Mouse (Mus musculus): Measurements from ENCODE around the gene Slc22a6. TPM values are rescaled to one million over a fixed set of nuclear protein-coding genes. Genes with fewer than 3 reads are reported as not detected.
A peak's percentile ranks its signal among the peaks of the same experiment; 100 is the strongest.

The Slc22a6 gene
- polyA plus RNA-seq, 1 experiment from 2014 or later = 73.8 TPM

DNA sequence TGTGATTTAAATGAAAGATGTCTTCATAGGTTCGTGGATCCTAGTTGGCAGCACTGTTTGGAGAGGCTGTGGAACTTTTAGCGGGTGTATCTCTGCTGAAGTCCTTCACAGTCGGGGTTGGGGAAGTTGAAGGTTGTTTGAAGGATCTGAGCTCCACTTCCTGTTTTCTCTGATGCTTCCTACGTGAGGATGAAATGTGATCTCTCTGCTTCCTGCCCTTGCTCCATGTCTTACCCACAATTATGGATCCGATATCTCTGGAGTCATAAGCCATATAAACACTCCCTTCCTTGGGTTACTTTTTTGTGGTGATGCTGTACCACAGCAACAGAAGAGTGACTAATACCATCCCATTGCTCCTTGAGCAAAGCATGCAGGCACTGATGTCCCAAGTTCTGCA lies 24.2 kb downstream of the Slc22a6 start:
- no peak for DNase-seq (ENCODE audit: low spot score)
- Histone ChIP-seq H3K4me2 (ENCODE audit: low read length) (no peak overlapping the region), H3K9ac (ENCODE audit: low read depth, low read length) (no peak overlapping the region), H3K4me3 (replicated peaks; ENCODE audit: low read depth, low read length) (no peak overlapping the region), H3K4me1 (replicated peaks; ENCODE audit: insufficient read depth, low read length) (no peaks in the 10 kb centered on the region), H3K27me3 (ENCODE audit: insufficient read depth, low read length) (no peaks in the 10 kb centered on the region), H3K36me3 (ENCODE audit: insufficient read depth, low read length) (no peaks in the 10 kb centered on the region), H3K9me3 (replicated peaks; ENCODE audit: low read length) (no peaks in the 10 kb centered on the region), H3K27ac (no peak overlapping the region)
- ATAC-seq (replicated peaks; ENCODE audit: low FRiP score, low read depth) = no peak
- WGBS = 45% methylated on average over 5 of the region's 5 CpGs
- TF ChIP-seq CTCF (IDR thresholded peaks at IDR 0.05; ENCODE audit: low read depth) = no peak

DNA sequence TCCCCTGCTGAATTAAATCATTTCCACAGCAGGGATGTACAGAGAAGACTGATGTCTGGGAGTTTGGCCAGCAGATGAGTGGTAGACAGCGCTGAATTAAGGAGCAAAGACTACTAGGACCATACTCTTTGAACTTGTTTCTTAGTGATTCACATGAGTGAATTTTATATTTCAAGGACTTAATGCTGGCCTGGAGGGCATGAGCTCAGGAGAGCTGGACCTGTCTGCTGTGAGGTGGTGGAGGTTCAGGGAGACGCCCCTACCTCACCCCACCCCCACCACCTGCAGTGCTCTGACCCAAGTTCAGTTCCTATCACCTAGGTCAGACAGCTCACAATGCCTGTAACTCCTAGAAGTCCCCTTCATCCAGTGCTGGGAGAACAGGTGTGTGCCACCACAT lies 28.6 kb downstream of the Slc22a6 start:
- Histone ChIP-seq H3K4me3 (replicated peaks; ENCODE audit: low read depth, low read length) (no peak overlapping the region), H3K9me3 (replicated peaks; ENCODE audit: low read length) (no peaks in the 10 kb centered on the region), H3K9ac (ENCODE audit: low read depth, low read length) (no peak overlapping the region), H3K36me3 (ENCODE audit: insufficient read depth, low read length) (no peaks in the 10 kb centered on the region), H3K27me3 (ENCODE audit: insufficient read depth, low read length) (no peaks in the 10 kb centered on the region), H3K4me2 (ENCODE audit: low read length) (no peak overlapping the region), H3K4me1 (replicated peaks; ENCODE audit: insufficient read depth, low read length) (no peaks in the 10 kb centered on the region), H3K27ac (no peak overlapping the region)
- ATAC-seq (replicated peaks; ENCODE audit: low FRiP score, low read depth) = 0 out of 2 replicates have a peak, but pooled peaks have one; percentile 40
- TF ChIP-seq CTCF (IDR thresholded peaks at IDR 0.05; ENCODE audit: low read depth) = no peak
- WGBS = 40% methylated on average over 2 of the region's 2 CpGs
- DNase-seq (ENCODE audit: low spot score) = no peak

DNA sequence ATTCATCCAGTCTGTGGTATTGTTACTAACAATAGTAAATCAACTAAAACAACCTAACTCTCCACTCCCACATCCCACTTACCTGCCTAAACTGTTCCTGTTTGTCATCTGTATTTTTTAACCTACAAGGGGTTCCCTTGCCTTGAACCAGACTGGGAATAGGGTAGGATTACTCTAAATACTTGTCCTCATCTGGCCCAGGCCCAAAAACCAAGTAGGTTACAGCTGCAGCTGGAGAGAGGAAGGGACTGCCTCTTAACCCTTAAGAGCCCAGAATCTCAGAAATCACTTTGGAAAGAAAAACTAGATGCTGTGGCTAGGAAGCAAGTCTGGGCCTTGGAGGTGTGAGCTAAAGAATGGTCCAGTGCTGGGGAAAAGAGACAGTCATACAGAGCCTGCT lies 38.0 kb downstream of the Slc22a6 start:
- Histone ChIP-seq H3K27ac (no peak overlapping the region), H3K4me2 (ENCODE audit: low read length) (no peak overlapping the region), H3K36me3 (ENCODE audit: insufficient read depth, low read length) (no peaks in the 10 kb centered on the region), H3K4me3 (replicated peaks; ENCODE audit: low read depth, low read length) (no peak overlapping the region), H3K9me3 (replicated peaks; ENCODE audit: low read length) (no peaks in the 10 kb centered on the region), H3K9ac (ENCODE audit: low read depth, low read length) (no peak overlapping the region), H3K27me3 (ENCODE audit: insufficient read depth, low read length) (no peaks in the 10 kb centered on the region), H3K4me1 (replicated peaks; ENCODE audit: insufficient read depth, low read length) (no peaks in the 10 kb centered on the region)
- DNase-seq (ENCODE audit: low spot score) = peak; percentile 39
- ATAC-seq (replicated peaks; ENCODE audit: low FRiP score, low read depth) = no peak
- TF ChIP-seq CTCF (IDR thresholded peaks at IDR 0.05; ENCODE audit: low read depth) = no peak

DNA sequence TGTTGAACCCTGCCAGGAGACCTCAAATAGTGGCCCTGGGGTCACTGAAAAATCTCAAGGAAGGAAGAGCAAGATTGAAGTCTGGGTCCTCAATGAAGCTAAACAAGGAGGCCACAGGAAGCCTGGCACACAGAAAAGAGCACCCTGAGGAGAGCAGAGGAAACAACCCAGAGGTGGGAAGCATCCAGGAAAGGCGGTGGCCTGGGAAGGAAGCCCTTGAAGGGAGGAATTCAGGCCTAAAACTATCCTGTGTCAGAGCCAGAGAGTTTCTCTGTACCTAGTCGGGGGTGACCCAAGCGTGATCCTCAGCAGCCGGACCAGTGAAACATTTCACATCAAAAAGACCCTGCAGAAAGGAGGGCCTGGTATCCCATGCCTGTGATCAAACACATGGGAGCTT lies 38.5 kb downstream of the Slc22a6 start:
- 47% methylated on average over 4 of the region's 4 CpGs for WGBS
- H3K9me3 ChIP-seq (replicated peaks; ENCODE audit: low read length) = no peaks in the 10 kb centered on the region
- no peak overlapping the region for H3K4me3 ChIP-seq (replicated peaks; ENCODE audit: low read depth, low read length)
- H3K4me2 ChIP-seq (ENCODE audit: low read length) = no peak overlapping the region
- no peaks in the 10 kb centered on the region for H3K36me3 ChIP-seq (ENCODE audit: insufficient read depth, low read length)
- no peak for DNase-seq (ENCODE audit: low spot score)
- TF ChIP-seq CTCF (IDR thresholded peaks at IDR 0.05; ENCODE audit: low read depth) = no peak
- H3K27ac ChIP-seq = no peak overlapping the region
- ATAC-seq (replicated peaks; ENCODE audit: low FRiP score, low read depth) = no peak
- no peaks in the 10 kb centered on the region for H3K4me1 ChIP-seq (replicated peaks; ENCODE audit: insufficient read depth, low read length)
- no peaks in the 10 kb centered on the region for H3K27me3 ChIP-seq (ENCODE audit: insufficient read depth, low read length)
- no peak overlapping the region for H3K9ac ChIP-seq (ENCODE audit: low read depth, low read length)

DNA sequence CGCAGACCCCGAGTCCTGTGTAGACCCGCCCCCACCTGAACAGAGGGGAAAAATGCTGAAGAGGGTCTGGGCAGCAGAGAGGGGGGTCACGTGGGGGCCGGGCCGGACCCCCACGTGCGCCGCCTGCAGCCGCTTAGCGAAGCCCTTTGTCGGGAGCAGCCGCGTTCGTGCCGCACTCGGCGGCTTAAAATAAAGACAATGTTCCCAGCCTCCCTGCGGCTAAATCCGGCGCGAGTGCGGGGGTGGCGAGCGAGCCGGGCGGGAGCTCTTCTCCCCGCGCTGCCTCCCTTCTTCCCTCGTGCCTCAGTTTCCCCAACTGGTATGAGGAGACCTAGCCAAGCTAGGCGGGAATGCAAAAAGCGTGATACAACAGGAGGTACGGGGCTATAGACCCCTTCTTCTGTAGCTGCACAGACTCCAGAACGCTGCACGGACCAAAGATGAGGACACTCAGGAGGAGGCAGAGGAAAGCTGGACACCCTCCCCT lies 44.0 kb downstream of the Slc22a6 start:
- H3K4me2 ChIP-seq (ENCODE audit: low read length) = peak overlapping the region; percentile 85
- no peaks in the 10 kb centered on the region for H3K9me3 ChIP-seq (replicated peaks; ENCODE audit: low read length)
- H3K27ac ChIP-seq = no peak overlapping the region
- DNase-seq (ENCODE audit: low spot score) = peak; percentile 29
- no peaks in the 10 kb centered on the region for H3K36me3 ChIP-seq (ENCODE audit: insufficient read depth, low read length)
- H3K4me1 ChIP-seq (replicated peaks; ENCODE audit: insufficient read depth, low read length) = no peaks in the 10 kb centered on the region; the same call in 1 of the 2 replicates
- ATAC-seq (replicated peaks; ENCODE audit: low FRiP score, low read depth) = peak; percentile 25; the same call in 1 of the 2 replicates
- H3K27me3 ChIP-seq (ENCODE audit: insufficient read depth, low read length) = peaks cover 5% of the 10 kb centered on the region; the same call in 1 of the 2 replicates
- peak overlapping the region; percentile 37 for H3K4me3 ChIP-seq (replicated peaks; ENCODE audit: low read depth, low read length)
- WGBS = 2% methylated on average over 35 of the region's 35 CpGs
- no peak for TF ChIP-seq CTCF (IDR thresholded peaks at IDR 0.05; ENCODE audit: low read depth)
- H3K9ac ChIP-seq (ENCODE audit: low read depth, low read length) = peak overlapping the region; percentile 19; the same call in 1 of the 2 replicates

DNA sequence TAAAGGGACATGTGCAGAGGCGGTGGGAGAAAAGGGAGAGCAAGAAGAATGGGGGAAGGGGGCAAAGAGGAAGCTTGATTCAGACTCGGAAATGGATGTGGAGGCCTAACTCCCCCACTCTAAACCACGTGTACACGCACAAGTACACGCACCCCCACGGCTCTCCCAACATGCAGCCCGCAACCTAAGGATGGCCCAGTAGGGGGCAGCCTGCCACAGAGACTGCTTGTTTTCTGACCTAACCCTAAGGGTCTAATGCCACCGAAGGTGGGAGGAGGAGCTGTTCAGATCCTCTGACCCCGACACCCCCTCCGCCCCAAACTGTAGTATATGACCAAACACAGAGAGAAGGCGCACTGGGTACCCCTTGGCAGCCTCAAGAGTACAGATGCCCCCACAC lies 44.5 kb downstream of the Slc22a6 start:
- ATAC-seq (replicated peaks; ENCODE audit: low FRiP score, low read depth) (peak; percentile 43; the same call in 1 of the 2 replicates), DNase-seq (ENCODE audit: low spot score) (peak; percentile 68)
- Histone ChIP-seq H3K9me3 (replicated peaks; ENCODE audit: low read length) (no peaks in the 10 kb centered on the region), H3K4me3 (replicated peaks; ENCODE audit: low read depth, low read length) (peak overlapping the region; percentile 37; the same call in 1 of the 2 replicates), H3K9ac (ENCODE audit: low read depth, low read length) (peak overlapping the region; percentile 19; the same call in 1 of the 2 replicates), H3K27me3 (ENCODE audit: insufficient read depth, low read length) (peaks cover 5% of the 10 kb centered on the region; the same call in 1 of the 2 replicates), H3K4me1 (replicated peaks; ENCODE audit: insufficient read depth, low read length) (no peaks in the 10 kb centered on the region; the same call in 1 of the 2 replicates), H3K36me3 (ENCODE audit: insufficient read depth, low read length) (no peaks in the 10 kb centered on the region), H3K4me2 (ENCODE audit: low read length) (peak overlapping the region; percentile 85), H3K27ac (no peak overlapping the region)
- TF ChIP-seq CTCF (IDR thresholded peaks at IDR 0.05; ENCODE audit: low read depth) = peak; percentile 67
- 2% methylated on average over 11 of the region's 11 CpGs for WGBS
